Comparison of ENCODE assay signal across 9 mouse cellular contexts in the genomic region with DNA sequence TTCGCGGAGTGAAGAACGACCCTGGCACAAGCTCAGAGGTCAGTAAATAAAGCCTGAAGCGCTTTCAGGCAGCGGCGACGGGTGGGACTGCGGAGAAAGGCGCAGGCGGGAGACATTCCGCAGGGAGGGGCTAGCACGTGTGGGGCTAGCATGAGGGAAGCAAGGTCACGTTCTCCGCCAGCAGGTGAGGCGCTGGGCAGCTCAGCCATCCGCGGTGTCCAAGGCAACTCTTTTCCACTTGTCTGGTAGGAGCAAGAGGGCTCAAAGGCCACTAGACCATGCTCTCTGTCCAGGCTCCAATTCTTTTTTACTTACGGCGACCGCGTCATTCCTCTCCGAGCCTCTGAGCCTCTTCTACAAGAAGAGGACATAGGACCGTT. TPM values are rescaled to one million over a fixed set of nuclear protein-coding genes. Genes with fewer than 3 reads are reported as not detected.
A peak's percentile ranks its signal among the peaks of the same experiment; 100 is the strongest.
DNase-seq lines count a peak whose midpoint lies in the region; ATAC-seq and TF ChIP-seq lines count a peak whose summit lies in the region.
"Had no signal": no experiment of that assay in that cellular context is flagged by ENCODE, and none has a peak within 500 bp of the region (broad histone marks: within the 10 kb centered on the region; RNA-seq: fewer than 3 reads in every experiment).

No protein-coding gene starts in this region.

- WGBS in forebrain, embryonic 10.5 days: under 1% methylated on average over 23 of the region's 23 CpGs
- 0% methylated on average over 23 of the region's 23 CpGs for WGBS in lung, postnatal 0 days

- peak overlapping the region; percentile 82 for H3K4me2 ChIP-seq in lung, postnatal 0 days (replicated peaks; ENCODE audit: low read depth, low read length)

- H3K9ac ChIP-seq in lung, postnatal 0 days (replicated peaks; ENCODE audit: low read depth): no peak overlapping the region

- no peaks in the 10 kb centered on the region for H3K36me3 ChIP-seq in forebrain, embryonic 10.5 days (replicated peaks)
- H3K36me3 ChIP-seq in lung, postnatal 0 days (ENCODE audit: insufficient read depth, low read length): no peaks in the 10 kb centered on the region

- peak; percentile 32 for DNase-seq in urinary bladder, adult 2 months (ENCODE audit: low spot score)
- DNase-seq in urinary bladder, postnatal 4 days (ENCODE audit: low spot score in 2 of 2): no peak
- DNase-seq in forebrain, embryonic 10.5 days (ENCODE audit: extremely low spot score, low spot score): peak; percentile 72
- DNase-seq in heart, postnatal 10 days: peak; percentile 83 to 86
- DNase-seq in kidney, postnatal 14 days: peak; percentile 90
- peak; percentile 87 for DNase-seq in lung, postnatal 0 days (ENCODE audit: low spot score)
- peak; percentile 73 for DNase-seq in retina, postnatal 1 day
- DNase-seq in thymus, postnatal 25 days: no peak

- peaks cover 86% of the 10 kb centered on the region for H3K27me3 ChIP-seq in forebrain, embryonic 10.5 days (ENCODE audit: poor library complexity, severe bottlenecking)
- H3K27me3 ChIP-seq in lung, postnatal 0 days (replicated peaks; ENCODE audit: insufficient read depth, low read length): peaks cover 11% of the 10 kb centered on the region; the same call in 1 of the 2 replicates

- peak; percentile 90 for ATAC-seq in lung, postnatal 0 days

- no peaks in the 10 kb centered on the region for H3K9me3 ChIP-seq in forebrain, embryonic 10.5 days
- H3K9me3 ChIP-seq in lung, postnatal 0 days (ENCODE audit: low read length): no peaks in the 10 kb centered on the region

- peak overlapping the region; percentile 70 for H3K27ac ChIP-seq in forebrain, embryonic 10.5 days
- no peak overlapping the region for H3K27ac ChIP-seq in lung, postnatal 0 days (ENCODE audit: low read length)

- peaks cover 24% of the 10 kb centered on the region for H3K4me1 ChIP-seq in forebrain, embryonic 10.5 days
- H3K4me1 ChIP-seq in lung, postnatal 0 days (ENCODE audit: insufficient read depth, low read depth, low read length): peaks cover 8% of the 10 kb centered on the region; the same call in 1 of the 2 replicates

- TF ChIP-seq EP300 in lung, postnatal 0 days (IDR thresholded peaks at IDR 0.05): no peak

- intact Hi-C loops in heart, postnatal 10 days (cut with DNase I): no loop called here

- peak overlapping the region; percentile 64 for H3K4me3 ChIP-seq in forebrain, embryonic 10.5 days
- H3K4me3 ChIP-seq in lung, postnatal 0 days (ENCODE audit: low read depth, low read length): peak overlapping the region; percentile 46

- peak; percentile 32 for TF ChIP-seq CTCF in lung, postnatal 0 days (IDR thresholded peaks at IDR 0.05)

RNA-seq across cellular contexts. Expression of gene Fabp3, which starts 0.6 kb away (rescaled TPM):
- 22.5 and 23.1 TPM in 2 replicates for polyA plus RNA-seq in urinary bladder, adult 2 months (2012; rRNA removed)
- polyA plus RNA-seq in forebrain, embryonic 10.5 days (2016; fragmentation: Nextera tagmentation; extraction: Ambion mirVana): 16.2 and 18.8 TPM in 2 replicates
- 1,000 to 10,000 TPM; 7,205 to 8,003 TPM for total RNA-seq in heart, postnatal 10 days (2021)
- polyA plus RNA-seq in lung, postnatal 0 days (2015; fragmentation: Nextera tagmentation; extraction: Ambion mirVana): 88.3 and 112 TPM in 2 replicates
- total RNA-seq: neutrophil, adult 5-6 weeks had no signal

RNA-seq across cellular contexts. Expression of gene Gm10570, which starts 0.6 kb away (rescaled TPM):
- 0.21 and 1.1 TPM in 2 replicates for polyA plus RNA-seq in urinary bladder, adult 2 months (2012; rRNA removed)
- not detected in 2 replicates for polyA plus RNA-seq in forebrain, embryonic 10.5 days (2016; fragmentation: Nextera tagmentation; extraction: Ambion mirVana)
- 1 to 10 TPM in 1 of 2 experiments, not detected in 1; 1.1 TPM for total RNA-seq in heart, postnatal 10 days (2021)
- polyA plus RNA-seq in lung, postnatal 0 days (2015; fragmentation: Nextera tagmentation; extraction: Ambion mirVana): 0.25 and 0.50 TPM in 2 replicates
- total RNA-seq: neutrophil, adult 5-6 weeks had no signal

RNA-seq across cellular contexts. Expression of gene Serinc2, which starts 28.8 kb away (rescaled TPM):
- polyA plus RNA-seq in urinary bladder, adult 2 months (2012; rRNA removed): 84.7 and 87.7 TPM in 2 replicates
- polyA plus RNA-seq in forebrain, embryonic 10.5 days (2016; fragmentation: Nextera tagmentation; extraction: Ambion mirVana): 53.3 and 63.2 TPM in 2 replicates
- 1 to 10 TPM; 3.0 to 3.1 TPM for total RNA-seq in heart, postnatal 10 days (2021)
- 24.7 and 26.6 TPM in 2 replicates for polyA plus RNA-seq in lung, postnatal 0 days (2015; fragmentation: Nextera tagmentation; extraction: Ambion mirVana)
- total RNA-seq: neutrophil, adult 5-6 weeks had no signal

RNA-seq across cellular contexts. Expression of gene Zcchc17, which starts 51.9 kb away (rescaled TPM):
- polyA plus RNA-seq in urinary bladder, adult 2 months (2012; rRNA removed): 24.7 and 34.3 TPM in 2 replicates
- polyA plus RNA-seq in forebrain, embryonic 10.5 days (2016; fragmentation: Nextera tagmentation; extraction: Ambion mirVana): 68.8 and 72.4 TPM in 2 replicates
- 10 to 100 TPM; 24.6 to 25.4 TPM for total RNA-seq in heart, postnatal 10 days (2021)
- 48.2 and 54.1 TPM in 2 replicates for polyA plus RNA-seq in lung, postnatal 0 days (2015; fragmentation: Nextera tagmentation; extraction: Ambion mirVana)

RNA-seq across cellular contexts. Expression of gene Snrnp40, which starts 52.1 kb away (rescaled TPM):
- polyA plus RNA-seq in urinary bladder, adult 2 months (2012; rRNA removed): 30.7 and 35.2 TPM in 2 replicates
- 233 and 235 TPM in 2 replicates for polyA plus RNA-seq in forebrain, embryonic 10.5 days (2016; fragmentation: Nextera tagmentation; extraction: Ambion mirVana)
- 10 to 100 TPM; 26.1 to 29.9 TPM for total RNA-seq in heart, postnatal 10 days (2021)
- polyA plus RNA-seq in lung, postnatal 0 days (2015; fragmentation: Nextera tagmentation; extraction: Ambion mirVana): 52.9 and 54.7 TPM in 2 replicates

Comparison
In these comparisons a context has a peak if more than half of its experiments do, and no peak if none do; other contexts are left out.
1. DNase-seq: peak in urinary bladder, adult 2 months (single experiment), forebrain, embryonic 10.5 days (single experiment), heart, postnatal 10 days (2 of 2), kidney, postnatal 14 days (single experiment), lung, postnatal 0 days (single experiment) and retina, postnatal 1 day (single experiment); none in urinary bladder, postnatal 4 days (0 of 2) and thymus, postnatal 25 days (single experiment).